Mouse (Mus musculus): ENCODE data around the gene Mcat. TPM values are rescaled to one million over a fixed set of nuclear protein-coding genes. Genes with fewer than 3 reads are reported as not detected.

Mcat gene
- polyA plus RNA-seq, 1 experiment from 2014 or later: 39.1 TPM

DNA sequence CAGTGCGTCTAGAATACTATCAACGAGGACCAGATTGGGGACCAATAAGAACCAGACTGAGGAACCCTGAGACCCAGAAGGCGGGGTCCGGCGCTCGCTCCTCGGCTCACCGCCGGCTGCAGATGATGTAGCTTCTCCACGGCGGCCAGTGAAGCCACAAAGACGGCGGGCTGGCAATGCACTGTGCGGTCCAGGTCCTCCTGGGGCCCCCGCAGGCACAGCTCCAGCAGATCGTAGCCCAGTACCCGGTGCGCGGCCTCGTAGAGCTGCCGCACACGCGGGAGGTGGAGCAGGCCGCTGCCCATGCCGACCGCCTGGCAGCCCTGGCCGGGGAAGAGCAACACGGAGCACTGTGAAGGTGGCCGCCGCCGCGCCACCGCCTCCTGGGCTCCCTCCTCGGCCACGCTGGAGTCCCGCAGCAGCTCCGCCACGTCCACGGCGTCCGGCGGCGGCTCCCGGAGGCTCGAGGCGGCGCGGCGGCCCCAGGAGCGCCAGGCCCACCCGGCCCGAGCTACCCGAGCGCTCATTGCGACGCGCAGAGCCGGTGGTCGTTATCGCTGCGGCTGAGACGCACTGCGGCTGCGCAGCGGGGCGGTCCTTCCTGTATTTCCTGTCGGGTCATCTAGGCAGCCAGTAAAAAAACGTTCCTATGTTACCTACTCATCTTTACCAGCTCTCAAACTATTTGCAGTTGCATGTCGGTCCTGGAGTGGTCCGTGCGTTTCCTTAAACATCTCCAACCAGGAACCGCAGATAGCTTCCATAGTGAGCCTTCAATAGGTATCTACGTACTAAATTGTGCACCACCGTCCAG is 8.2 kb downstream of the Mcat start:
- peaks cover 20% of the 10 kb centered on the region for H3K36me3 ChIP-seq
- peak overlapping the region; percentile 85 for H3K4me3 ChIP-seq
- no peaks in the 10 kb centered on the region for H3K9me3 ChIP-seq
- H3K27me3 ChIP-seq (replicated peaks): no peaks in the 10 kb centered on the region
- 1% methylated on average over 74 of the region's 74 CpGs for WGBS
- ATAC-seq (ENCODE audit: low FRiP score, low read depth): peak; percentile 84
- peak overlapping the region; percentile 74 for H3K4me2 ChIP-seq (replicated peaks)
- H3K27ac ChIP-seq: peak overlapping the region; percentile 81
- peak overlapping the region; percentile 94 for H3K9ac ChIP-seq
- H3K4me1 ChIP-seq: 0 out of 2 replicates have a peak, but pooled peaks cover 4% of the 10 kb centered on the region

DNA sequence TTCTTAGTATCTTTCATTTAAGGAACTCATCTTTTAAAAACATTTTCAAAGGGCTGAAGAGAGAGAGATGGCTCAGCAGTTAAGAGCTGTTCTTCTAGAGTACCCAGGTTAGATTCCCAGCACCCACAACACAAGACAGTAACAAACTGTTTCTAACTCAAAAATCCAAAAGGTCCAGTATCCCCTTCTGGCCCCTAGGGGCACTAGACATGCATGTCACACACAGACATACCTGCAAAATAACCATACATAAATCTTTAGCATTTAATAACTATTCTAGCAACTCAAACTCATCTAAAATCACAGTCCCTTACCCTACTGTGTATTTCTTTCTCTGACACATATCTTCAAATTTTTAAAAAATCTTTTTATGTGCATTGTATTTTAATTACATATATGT is 9.8 kb downstream of the Mcat start:
- H3K9ac ChIP-seq: no peak overlapping the region
- H3K36me3 ChIP-seq: peaks cover 35% of the 10 kb centered on the region
- no peak overlapping the region for H3K4me2 ChIP-seq (replicated peaks)
- H3K27ac ChIP-seq: no peak overlapping the region
- H3K9me3 ChIP-seq: no peaks in the 10 kb centered on the region
- no peak overlapping the region for H3K4me3 ChIP-seq
- H3K4me1 ChIP-seq: 0 out of 2 replicates have a peak, but pooled peaks cover 4% of the 10 kb centered on the region
- H3K27me3 ChIP-seq (replicated peaks): no peaks in the 10 kb centered on the region
- no peak for ATAC-seq (ENCODE audit: low FRiP score, low read depth)

DNA sequence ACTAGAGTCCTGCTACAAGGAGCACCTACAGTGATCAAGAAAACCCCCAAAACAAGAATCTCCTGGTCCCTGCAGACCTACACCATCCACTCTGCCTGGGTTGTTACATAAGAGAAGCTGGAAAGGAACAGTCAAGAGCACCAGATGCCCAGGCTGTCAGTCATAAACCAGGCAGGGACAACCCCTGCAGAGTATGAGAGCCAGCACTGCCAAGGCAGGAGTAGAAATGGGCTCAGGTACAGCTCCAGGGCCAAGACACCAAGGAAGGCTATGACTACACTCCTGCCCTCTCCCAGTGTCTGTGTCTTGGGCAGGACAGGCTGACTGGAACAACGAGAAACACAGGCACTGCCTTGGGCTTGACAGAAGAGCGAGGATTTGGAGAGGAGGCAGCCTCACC is 13.4 kb downstream of the Mcat start:
- H3K9me3 ChIP-seq: no peaks in the 10 kb centered on the region
- H3K27ac ChIP-seq: no peak overlapping the region
- 0 out of 2 replicates have a peak, but pooled peaks cover 4% of the 10 kb centered on the region for H3K4me1 ChIP-seq
- H3K4me3 ChIP-seq: no peak overlapping the region
- ATAC-seq (ENCODE audit: low FRiP score, low read depth): no peak
- no peak overlapping the region for H3K4me2 ChIP-seq (replicated peaks)
- peaks cover 72% of the 10 kb centered on the region for H3K36me3 ChIP-seq
- WGBS: 77% methylated on average over 2 of the region's 2 CpGs
- no peaks in the 10 kb centered on the region for H3K27me3 ChIP-seq (replicated peaks)
- H3K9ac ChIP-seq: 0 out of 2 replicates have a peak overlapping the region, but pooled peaks have one; percentile 33

DNA sequence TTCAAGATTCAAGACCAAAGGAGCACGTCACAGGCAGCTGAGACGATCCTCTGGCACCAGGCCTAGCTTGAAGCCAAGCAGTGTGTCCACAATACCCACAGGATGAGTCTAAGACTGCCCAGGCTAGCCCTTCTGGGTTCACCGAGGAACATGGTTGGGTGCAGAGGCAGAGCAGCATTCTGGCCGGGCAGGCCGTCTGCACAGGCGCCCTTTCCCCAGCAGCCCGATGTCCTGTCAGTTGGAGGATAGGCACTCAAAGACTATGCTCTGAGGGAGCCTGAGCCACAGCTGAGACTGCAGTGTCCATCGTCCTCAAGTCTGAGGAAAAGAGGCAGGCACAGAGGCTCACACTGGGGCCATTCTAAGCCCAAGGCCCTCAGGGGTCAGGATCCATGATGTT is 16.4 kb downstream of the Mcat start:
- 95% methylated on average over 8 of the region's 8 CpGs for WGBS
- Histone ChIP-seq H3K9ac (no peak overlapping the region), H3K27ac (no peak overlapping the region), H3K4me1 (no peaks in the 10 kb centered on the region), H3K36me3 (peaks cover 69% of the 10 kb centered on the region), H3K4me3 (no peak overlapping the region), H3K4me2 (replicated peaks) (no peak overlapping the region), H3K9me3 (no peaks in the 10 kb centered on the region), H3K27me3 (replicated peaks) (no peaks in the 10 kb centered on the region)
- no peak for ATAC-seq (ENCODE audit: low FRiP score, low read depth)

DNA sequence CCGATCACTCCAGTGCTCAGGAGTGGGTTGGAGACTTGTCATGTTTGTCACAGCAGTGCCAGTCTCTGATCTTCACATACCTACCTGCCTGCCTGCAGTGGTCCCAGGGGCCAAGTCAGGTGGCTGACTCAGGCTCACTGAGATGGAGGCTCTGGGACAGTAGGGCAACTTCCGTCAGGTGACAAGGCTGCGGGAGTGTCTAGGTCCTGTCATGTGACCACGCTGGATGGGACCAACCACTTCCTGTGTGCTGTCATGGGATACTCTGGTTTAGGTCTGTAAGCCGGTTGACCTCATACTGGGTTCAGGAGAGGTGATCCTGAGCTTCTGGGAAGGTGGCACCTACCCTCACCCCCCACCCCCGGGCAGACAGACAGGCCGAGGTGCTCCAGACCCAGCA is 17.6 kb downstream of the Mcat start:
- Histone ChIP-seq H3K9ac (no peak overlapping the region), H3K27me3 (replicated peaks) (no peaks in the 10 kb centered on the region), H3K9me3 (no peaks in the 10 kb centered on the region), H3K27ac (no peak overlapping the region), H3K36me3 (peaks cover 60% of the 10 kb centered on the region), H3K4me2 (replicated peaks) (no peak overlapping the region), H3K4me3 (no peak overlapping the region), H3K4me1 (no peaks in the 10 kb centered on the region)
- no peak for ATAC-seq (ENCODE audit: low FRiP score, low read depth)
- WGBS: 91% methylated on average over 7 of the region's 7 CpGs

DNA sequence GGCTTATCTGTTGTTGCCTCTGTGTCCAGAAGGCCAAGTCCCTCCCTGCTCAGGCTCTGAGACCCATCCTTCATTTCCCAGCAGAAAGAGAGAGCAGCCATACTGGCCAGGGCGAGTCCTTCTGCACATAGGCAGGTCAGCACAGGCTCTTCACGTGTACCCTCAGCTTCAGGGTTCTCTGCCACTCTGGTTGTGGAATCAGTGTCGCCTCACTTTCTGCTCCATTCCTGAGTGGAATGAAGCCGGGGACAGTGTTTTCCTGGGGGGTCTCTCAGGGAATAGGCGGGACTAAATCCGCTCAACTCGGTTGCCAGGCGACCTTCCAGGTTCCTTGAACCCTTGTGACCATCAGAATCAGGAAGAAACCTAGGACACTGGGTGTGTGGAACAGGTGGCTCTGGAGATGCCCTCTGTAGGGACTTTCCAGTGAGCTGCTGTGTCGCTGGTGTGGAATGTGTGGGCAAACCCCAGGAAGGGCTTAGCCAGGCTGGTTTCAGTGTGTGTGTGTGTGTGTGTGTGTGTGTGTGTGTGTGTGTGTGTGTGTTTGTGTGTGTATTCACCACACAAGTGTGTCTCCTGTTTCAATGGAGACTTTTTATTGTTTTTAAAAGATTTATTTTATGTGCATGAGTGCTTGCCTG is 21.8 kb downstream of the Mcat start:
- Histone ChIP-seq H3K4me1 (no peaks in the 10 kb centered on the region), H3K4me3 (no peak overlapping the region), H3K9me3 (no peaks in the 10 kb centered on the region), H3K4me2 (replicated peaks) (no peak overlapping the region), H3K27ac (no peak overlapping the region), H3K9ac (no peak overlapping the region), H3K27me3 (replicated peaks) (no peaks in the 10 kb centered on the region), H3K36me3 (peaks cover 18% of the 10 kb centered on the region)
- WGBS: 81% methylated on average over 9 of the region's 9 CpGs
- no peak for ATAC-seq (ENCODE audit: low FRiP score, low read depth)

DNA sequence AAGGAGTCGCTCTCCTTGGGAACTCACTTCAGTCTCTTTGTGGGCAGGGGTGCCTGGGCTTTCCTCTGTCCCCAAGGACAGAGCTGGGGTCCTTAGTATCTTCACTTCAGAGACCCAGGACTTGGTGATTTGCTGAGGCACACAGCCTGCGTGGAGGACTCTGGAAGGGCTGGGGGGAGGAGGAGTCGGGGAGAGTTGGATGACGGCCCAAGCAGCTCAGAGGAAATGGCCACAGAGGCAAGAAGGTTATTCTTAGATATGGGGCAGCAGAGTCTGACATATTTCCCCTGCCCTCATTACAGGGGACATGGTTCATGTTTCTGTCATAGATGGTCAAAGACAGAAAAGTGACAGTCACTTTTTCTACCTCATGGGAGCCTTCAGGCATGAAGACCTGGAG is 23.7 kb downstream of the Mcat start:
- Histone ChIP-seq H3K9ac (no peak overlapping the region), H3K4me2 (replicated peaks) (no peak overlapping the region), H3K27ac (no peak overlapping the region), H3K4me3 (no peak overlapping the region), H3K36me3 (no peaks in the 10 kb centered on the region), H3K27me3 (replicated peaks) (no peaks in the 10 kb centered on the region), H3K4me1 (no peaks in the 10 kb centered on the region; the same call in 1 of the 2 replicates), H3K9me3 (no peaks in the 10 kb centered on the region)
- ATAC-seq (ENCODE audit: low FRiP score, low read depth): no peak
- 81% methylated on average over 4 of the region's 4 CpGs for WGBS

DNA sequence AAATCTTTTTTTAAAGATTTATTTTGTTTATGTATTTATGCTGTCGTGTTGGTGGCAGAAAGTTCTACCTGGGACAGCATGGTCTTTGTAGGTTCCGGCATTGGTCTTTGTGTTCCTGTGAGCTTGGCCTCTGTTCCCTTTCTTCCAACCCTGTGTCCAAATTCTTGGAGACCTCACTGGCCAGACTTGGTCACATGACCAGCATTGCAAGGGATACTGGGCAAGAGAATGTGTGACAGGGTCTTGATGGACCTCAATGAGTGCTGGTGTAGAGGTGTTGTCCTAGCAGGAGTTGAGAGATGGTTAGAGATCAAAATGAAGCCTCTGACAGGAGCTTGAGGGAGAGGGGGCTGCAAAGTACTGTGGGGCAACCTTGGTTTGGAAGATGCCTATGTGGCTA is 24.7 kb downstream of the Mcat start:
- Histone ChIP-seq H3K27ac (no peak overlapping the region), H3K36me3 (no peaks in the 10 kb centered on the region), H3K27me3 (replicated peaks) (no peaks in the 10 kb centered on the region), H3K4me3 (no peak overlapping the region), H3K9ac (no peak overlapping the region), H3K9me3 (no peaks in the 10 kb centered on the region), H3K4me1 (no peaks in the 10 kb centered on the region; the same call in 1 of the 2 replicates), H3K4me2 (replicated peaks) (no peak overlapping the region)
- WGBS: 94% methylated on average over 2 of the region's 2 CpGs
- ATAC-seq (ENCODE audit: low FRiP score, low read depth): no peak

DNA sequence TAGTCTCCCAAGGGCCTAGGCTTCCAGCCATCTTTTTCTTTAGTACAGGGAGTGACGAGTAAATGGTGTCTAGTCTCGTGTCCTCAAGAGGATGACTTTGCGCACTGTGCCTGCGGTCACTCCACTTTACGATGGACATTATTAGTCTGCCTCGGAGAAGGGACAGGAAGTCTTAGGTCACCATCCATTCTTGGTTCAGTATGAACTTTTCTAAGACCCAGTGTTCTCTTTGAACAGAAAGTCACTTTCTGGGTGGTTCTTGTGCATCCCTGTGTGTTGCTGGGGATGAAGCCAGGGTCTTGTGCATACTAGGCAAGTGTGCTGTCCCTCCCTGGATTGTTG is 27.7 kb downstream of the Mcat start:
- Histone ChIP-seq H3K36me3 (no peaks in the 10 kb centered on the region), H3K4me2 (replicated peaks) (no peak overlapping the region), H3K9ac (no peak overlapping the region), H3K4me3 (no peak overlapping the region), H3K9me3 (no peaks in the 10 kb centered on the region), H3K27ac (no peak overlapping the region), H3K27me3 (replicated peaks) (no peaks in the 10 kb centered on the region), H3K4me1 (no peaks in the 10 kb centered on the region; the same call in 1 of the 2 replicates)
- ATAC-seq (ENCODE audit: low FRiP score, low read depth): no peak
- 83% methylated on average over 6 of the region's 6 CpGs for WGBS

DNA sequence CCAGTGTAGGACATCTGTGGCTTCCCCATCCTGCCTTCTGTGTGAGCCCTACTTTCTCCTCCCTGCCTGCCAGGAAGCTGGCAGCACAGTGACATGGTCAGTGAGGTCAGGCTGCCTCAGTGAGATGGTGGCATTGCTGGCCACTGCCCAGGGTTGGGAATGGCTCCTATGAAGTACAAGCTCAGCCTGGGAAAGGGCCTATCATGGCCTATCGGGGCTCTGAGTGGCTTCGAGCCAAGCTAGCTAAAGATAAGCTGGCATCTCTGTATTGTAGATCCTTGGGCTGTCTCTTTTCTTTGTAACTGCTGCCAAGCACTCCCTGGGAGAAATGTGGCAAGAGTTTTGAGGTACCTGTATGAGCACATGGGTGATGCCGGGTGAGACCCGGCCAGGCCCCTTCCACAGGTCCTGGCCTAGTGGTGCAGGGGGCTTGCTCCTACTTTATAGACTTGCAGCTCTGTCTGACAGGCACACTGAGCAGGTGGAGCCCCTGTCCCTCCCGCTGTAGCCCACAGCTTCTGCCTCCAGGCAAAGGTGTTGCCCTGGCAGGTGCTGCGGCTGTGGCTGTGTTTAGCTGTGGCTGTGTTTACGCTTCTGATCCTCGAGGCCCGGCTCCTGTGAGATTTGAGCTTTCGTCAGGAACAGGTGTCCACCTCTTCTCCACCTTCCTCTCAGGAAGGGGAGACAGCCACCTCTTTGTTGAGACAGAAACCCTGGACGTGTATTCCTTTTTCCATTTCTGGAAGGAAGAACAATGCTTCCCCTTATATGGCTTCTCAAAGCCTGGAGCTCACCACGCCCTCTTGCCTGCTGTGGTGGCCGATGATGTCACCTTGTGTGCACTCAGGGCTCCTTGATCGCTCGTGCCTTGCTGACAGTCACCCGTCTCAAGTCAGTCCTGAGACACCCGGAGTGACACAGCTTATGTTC is 28.4 kb downstream of the Mcat start:
- H3K27me3 ChIP-seq (replicated peaks): no peaks in the 10 kb centered on the region
- H3K4me3 ChIP-seq: no peak overlapping the region
- H3K4me1 ChIP-seq: no peaks in the 10 kb centered on the region; the same call in 1 of the 2 replicates
- H3K4me2 ChIP-seq (replicated peaks): no peak overlapping the region
- no peak overlapping the region for H3K9ac ChIP-seq
- no peaks in the 10 kb centered on the region for H3K36me3 ChIP-seq
- 80% methylated on average over 17 of the region's 17 CpGs for WGBS
- no peak overlapping the region for H3K27ac ChIP-seq
- H3K9me3 ChIP-seq: no peaks in the 10 kb centered on the region
- ATAC-seq (ENCODE audit: low FRiP score, low read depth): no peak

DNA sequence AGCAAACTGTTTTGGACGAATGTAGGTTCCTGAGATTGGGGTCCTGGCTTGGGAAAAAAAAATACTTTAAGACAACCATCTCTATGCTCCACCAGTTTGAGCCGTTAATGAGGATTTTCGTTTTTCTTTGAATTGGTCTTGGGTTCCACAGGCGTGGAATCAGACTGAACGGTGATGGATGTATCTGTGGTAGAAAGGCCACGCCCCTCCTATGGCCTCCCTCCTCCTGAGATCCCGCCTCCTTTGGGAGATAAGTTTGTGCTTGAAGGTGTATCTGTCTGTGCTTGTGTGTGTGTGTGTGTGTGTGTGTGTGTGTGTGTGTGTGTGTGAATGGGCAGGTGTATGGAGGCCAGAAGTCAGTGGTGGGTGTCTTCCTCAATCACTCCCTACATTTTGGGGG is 31.0 kb downstream of the Mcat start:
- WGBS: 75% methylated on average over 7 of the region's 7 CpGs
- H3K4me2 ChIP-seq (replicated peaks): no peak overlapping the region
- H3K36me3 ChIP-seq: no peaks in the 10 kb centered on the region
- no peak for ATAC-seq (ENCODE audit: low FRiP score, low read depth)
- H3K4me1 ChIP-seq: no peaks in the 10 kb centered on the region; the same call in 1 of the 2 replicates
- H3K4me3 ChIP-seq: no peak overlapping the region
- H3K27me3 ChIP-seq (replicated peaks): peaks cover 11% of the 10 kb centered on the region
- H3K27ac ChIP-seq: no peak overlapping the region
- H3K9ac ChIP-seq: no peak overlapping the region
- no peaks in the 10 kb centered on the region for H3K9me3 ChIP-seq

DNA sequence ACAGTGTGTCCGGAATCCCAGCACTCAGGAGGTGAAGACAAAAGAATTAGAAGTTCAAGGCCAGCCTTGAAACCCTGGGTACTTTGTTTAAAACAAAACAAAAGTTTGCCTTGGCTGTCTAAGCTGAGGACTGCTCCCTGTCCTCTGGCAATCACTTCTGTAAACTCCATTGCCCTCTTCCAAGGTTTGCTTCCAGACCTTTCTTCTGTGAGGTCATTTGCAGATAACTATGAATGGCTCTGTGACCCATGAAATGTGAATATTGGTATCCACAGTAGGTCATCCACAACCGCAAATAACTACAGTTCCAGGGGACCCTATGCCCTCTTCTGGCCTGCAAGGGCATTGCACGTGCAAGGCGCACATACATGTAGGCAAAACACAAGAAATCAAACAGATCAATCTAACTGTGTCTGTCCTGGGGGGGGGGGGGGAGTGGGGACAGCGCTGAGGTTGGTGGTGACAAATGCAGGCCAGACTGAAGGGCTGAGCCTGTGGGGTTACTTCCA is 31.6 kb downstream of the Mcat start:
- Histone ChIP-seq H3K9me3 (no peaks in the 10 kb centered on the region), H3K4me3 (no peak overlapping the region), H3K9ac (no peak overlapping the region), H3K4me1 (peaks cover 4% of the 10 kb centered on the region), H3K27ac (no peak overlapping the region), H3K27me3 (replicated peaks) (peaks cover 17% of the 10 kb centered on the region), H3K4me2 (replicated peaks) (no peak overlapping the region), H3K36me3 (no peaks in the 10 kb centered on the region)
- no peak for ATAC-seq (ENCODE audit: low FRiP score, low read depth)
- 82% methylated on average over 5 of the region's 5 CpGs for WGBS
